Mouse (Mus musculus) hindbrain, embryonic 13.5 days (tissue): ENCODE data around the gene Rbm28. TPM values are rescaled to one million over a fixed set of nuclear protein-coding genes. Genes with fewer than 3 reads are reported as not detected.

Source experiments
- ATAC-seq: fragments of 200-750 bp; cut with Nextera tagmentation; 2 replicates; pipeline ENCODE4 v1.8.0; 2017; ENCODE audit warnings: moderate TSS enrichment; ENCODE audit not compliant: low FRiP score
- H3K27ac ChIP-seq: fragments of 300-500 bp; sonication (generic); 2 replicates; pipeline ENCODE4 v1.5.1; 2015; ENCODE audit warnings: inconsistent platforms, mild to moderate bottlenecking, moderate library complexity
- H3K27me3 ChIP-seq: fragments of 300-500 bp; sonication (generic); 2 replicates; pipeline ENCODE4 v1.6.1; 2015; ENCODE audit warnings: mild to moderate bottlenecking, inconsistent platforms
- H3K36me3 ChIP-seq: fragments of 300-500 bp; sonication (generic); 2 replicates; pipeline ENCODE4 v1.6.1; 2015; ENCODE audit warnings: mild to moderate bottlenecking, inconsistent platforms
- H3K4me1 ChIP-seq: fragments of 300-500 bp; sonication (generic); replicated peaks from 2 replicates; pipeline ENCODE4 v1.6.1; 2015; ENCODE audit warnings: inconsistent platforms
- H3K4me2 ChIP-seq: fragments of 300-500 bp; sonication (generic); 2 replicates; pipeline ENCODE4 v1.6.1; 2015; ENCODE audit warnings: inconsistent platforms, mild to moderate bottlenecking, moderate library complexity
- H3K4me3 ChIP-seq: fragments of 300-500 bp; sonication (generic); 2 replicates; pipeline ENCODE4 v1.5.1; 2015; ENCODE audit warnings: mild to moderate bottlenecking, inconsistent platforms
- H3K9ac ChIP-seq: fragments of 300-500 bp; sonication (generic); 2 replicates; pipeline ENCODE4 v1.6.1; 2015; ENCODE audit warnings: mild to moderate bottlenecking, inconsistent platforms
- H3K9me3 ChIP-seq: fragments of 300-500 bp; sonication (generic); 2 replicates; pipeline ENCODE4 v1.6.1; 2016; ENCODE audit warnings: inconsistent platforms
- WGBS: fragments of 180-500 bp; shearing (Covaris S2); methylation state at CpG from one replicate; pipeline ENCODE4 v1.1.7; 2015; 5-methylcytosine and 5-hydroxymethylcytosine counted together
- polyA plus RNA-seq: library from polyadenylated mRNA; unstranded; fragments of >200 nt; fragmentation: Nextera tagmentation; extraction: Ambion mirVana; gene quantifications from 2 replicates; pipeline ENCODE4 v1.2.1, GENCODE M21; 2015

Rbm28 gene
- polyA plus RNA-seq, 1 experiment from 2014 or later: 41.5 TPM

DNA sequence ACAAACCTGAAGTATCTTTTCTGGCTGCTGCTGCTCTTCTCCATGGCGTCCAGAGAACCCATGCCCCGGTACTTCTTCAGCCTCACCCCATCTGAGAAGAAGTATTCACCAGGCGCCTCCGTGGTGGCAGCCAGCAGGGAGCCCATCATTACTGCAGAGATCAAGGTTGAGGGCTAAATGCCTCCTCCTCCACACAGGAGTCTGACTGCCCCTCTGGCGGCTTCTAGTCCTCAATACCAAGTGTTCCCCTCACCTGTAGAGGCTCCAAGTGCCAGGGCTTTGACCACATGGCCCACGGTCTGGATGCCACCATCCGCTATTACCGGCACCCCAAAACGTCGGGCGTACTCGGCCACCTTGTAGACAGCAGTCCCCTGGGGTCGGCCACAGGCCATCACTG lies 38.3 kb upstream of the Rbm28 start:
- no peak overlapping the region for H3K4me3 ChIP-seq
- H3K36me3 ChIP-seq: peaks cover 68% of the 10 kb centered on the region
- H3K9ac ChIP-seq: no peak overlapping the region
- H3K4me2 ChIP-seq: no peak overlapping the region
- no peak for ATAC-seq
- peaks cover 10% of the 10 kb centered on the region for H3K4me1 ChIP-seq
- no peak overlapping the region for H3K27ac ChIP-seq
- no peaks in the 10 kb centered on the region for H3K9me3 ChIP-seq
- WGBS: 92% methylated on average over 13 of the region's 13 CpGs
- peaks cover 17% of the 10 kb centered on the region; the same call in 1 of the 2 replicates for H3K27me3 ChIP-seq

DNA sequence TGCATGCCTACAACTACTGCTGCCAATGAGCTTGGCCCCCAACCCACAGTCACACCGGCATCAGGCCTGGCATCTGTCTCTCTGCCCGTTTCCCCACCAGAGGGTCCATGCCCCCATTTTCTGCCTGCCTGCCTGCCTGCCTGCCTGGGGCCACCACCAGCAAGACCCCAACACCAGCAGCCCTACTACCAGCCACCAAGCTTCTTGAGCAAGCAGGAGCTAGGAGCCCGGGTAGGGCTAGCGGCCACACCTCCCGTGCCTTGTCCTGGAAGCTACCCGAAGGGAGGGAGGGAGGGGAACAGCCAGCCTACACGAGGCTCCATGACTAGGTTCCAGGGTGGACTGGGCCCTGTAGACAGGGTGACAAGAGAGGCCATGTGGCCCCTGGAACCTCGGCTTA lies 37.2 kb upstream of the Rbm28 start:
- Histone ChIP-seq H3K4me1 (peaks cover 14% of the 10 kb centered on the region), H3K4me2 (no peak overlapping the region), H3K9me3 (no peaks in the 10 kb centered on the region), H3K27me3 (peaks cover 22% of the 10 kb centered on the region; the same call in 1 of the 2 replicates), H3K27ac (no peak overlapping the region), H3K36me3 (peaks cover 65% of the 10 kb centered on the region), H3K9ac (no peak overlapping the region), H3K4me3 (no peak overlapping the region)
- 83% methylated on average over 8 of the region's 8 CpGs for WGBS
- ATAC-seq: no peak

DNA sequence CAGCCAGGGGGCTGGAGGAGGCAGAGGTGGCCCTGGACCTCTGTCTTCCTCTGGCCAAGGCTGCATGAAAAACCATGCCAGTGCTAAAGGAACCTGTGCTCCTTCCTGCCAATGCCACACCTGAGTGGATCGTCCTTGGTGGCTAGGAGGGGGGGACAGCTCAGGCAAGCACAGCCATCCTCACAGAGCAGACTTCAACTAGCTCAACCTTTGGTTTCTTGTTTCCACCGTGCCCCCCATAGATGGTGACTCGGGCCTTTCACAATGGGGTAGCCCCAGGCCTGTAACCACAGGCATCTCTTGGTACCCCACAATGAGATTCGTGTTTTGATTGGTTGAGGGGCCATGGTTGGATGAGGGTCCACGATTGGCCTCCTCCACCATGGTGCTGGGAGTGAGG lies 36.5 kb upstream of the Rbm28 start:
- no peaks in the 10 kb centered on the region for H3K9me3 ChIP-seq
- H3K9ac ChIP-seq: no peak overlapping the region
- H3K27ac ChIP-seq: no peak overlapping the region
- H3K4me3 ChIP-seq: no peak overlapping the region
- no peak overlapping the region for H3K4me2 ChIP-seq
- 93% methylated on average over 5 of the region's 5 CpGs for WGBS
- ATAC-seq: no peak
- peaks cover 59% of the 10 kb centered on the region for H3K36me3 ChIP-seq
- H3K27me3 ChIP-seq: peaks cover 23% of the 10 kb centered on the region; the same call in 1 of the 2 replicates
- H3K4me1 ChIP-seq: peaks cover 14% of the 10 kb centered on the region

DNA sequence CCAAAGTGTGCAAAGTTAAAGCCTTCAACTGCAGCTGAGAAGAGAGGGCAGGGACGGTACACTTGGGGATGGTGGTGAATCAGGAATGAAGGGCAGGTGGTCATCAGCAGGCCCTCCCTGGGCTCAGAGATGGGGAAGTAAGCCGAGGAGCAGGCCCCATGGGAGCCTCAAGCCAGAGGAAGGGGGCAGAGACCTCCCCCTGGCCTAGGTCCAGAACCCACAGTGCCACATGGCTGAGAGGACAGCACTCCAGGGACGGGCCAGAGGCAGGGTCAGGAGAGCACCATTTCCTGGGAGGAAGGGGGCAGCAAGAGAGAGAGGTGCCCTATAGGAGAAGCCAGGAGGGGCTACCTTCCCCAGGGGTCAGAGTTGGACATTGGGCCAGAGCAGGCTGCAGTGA lies 35.7 kb upstream of the Rbm28 start:
- 62% methylated on average over 3 of the region's 3 CpGs for WGBS
- H3K4me1 ChIP-seq: peaks cover 20% of the 10 kb centered on the region
- no peaks in the 10 kb centered on the region for H3K9me3 ChIP-seq
- no peak overlapping the region for H3K4me3 ChIP-seq
- H3K27me3 ChIP-seq: peaks cover 28% of the 10 kb centered on the region; the same call in 1 of the 2 replicates
- H3K27ac ChIP-seq: no peak overlapping the region
- no peak overlapping the region for H3K9ac ChIP-seq
- H3K4me2 ChIP-seq: no peak overlapping the region
- peaks cover 52% of the 10 kb centered on the region for H3K36me3 ChIP-seq
- ATAC-seq: no peak

DNA sequence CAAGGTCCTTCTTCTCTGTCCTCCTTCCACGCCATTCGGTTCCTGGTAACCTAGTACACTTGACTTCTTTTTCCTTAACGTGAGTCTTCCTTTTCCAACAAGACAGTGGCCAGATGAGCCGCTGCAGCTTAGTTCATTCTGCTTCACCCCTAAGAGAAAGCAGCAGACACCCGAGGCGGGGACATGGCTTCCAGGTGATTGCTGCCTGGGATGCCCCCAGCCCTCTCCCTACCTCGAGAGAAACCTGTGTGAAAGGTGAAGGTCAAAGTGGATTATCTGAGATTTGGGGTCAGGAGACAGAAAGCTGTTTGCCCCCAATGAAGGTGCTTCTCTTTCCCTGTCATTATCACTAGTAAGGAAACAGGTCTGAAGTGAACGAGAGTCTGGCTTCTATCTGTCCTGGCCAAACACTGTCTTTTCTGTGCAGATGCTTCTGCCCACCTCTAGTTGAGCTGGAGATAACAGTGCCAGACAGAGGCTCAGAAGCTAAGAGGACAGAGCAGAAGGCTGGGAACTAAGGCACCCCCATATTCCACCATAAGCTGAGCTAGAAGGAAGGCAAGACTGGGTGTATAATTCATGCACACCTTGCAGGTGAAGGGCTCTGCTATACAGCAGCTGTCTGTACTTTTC lies 34.5 kb upstream of the Rbm28 start:
- H3K27me3 ChIP-seq: peaks cover 28% of the 10 kb centered on the region; the same call in 1 of the 2 replicates
- H3K9ac ChIP-seq: peak overlapping the region; percentile 64
- H3K36me3 ChIP-seq: peaks cover 42% of the 10 kb centered on the region
- peaks cover 20% of the 10 kb centered on the region for H3K4me1 ChIP-seq
- 45% methylated on average over 8 of the region's 8 CpGs for WGBS
- no peak overlapping the region for H3K27ac ChIP-seq
- no peaks in the 10 kb centered on the region for H3K9me3 ChIP-seq
- peak overlapping the region; percentile 35 for H3K4me3 ChIP-seq
- peak overlapping the region; percentile 55 for H3K4me2 ChIP-seq
- ATAC-seq: no peak

DNA sequence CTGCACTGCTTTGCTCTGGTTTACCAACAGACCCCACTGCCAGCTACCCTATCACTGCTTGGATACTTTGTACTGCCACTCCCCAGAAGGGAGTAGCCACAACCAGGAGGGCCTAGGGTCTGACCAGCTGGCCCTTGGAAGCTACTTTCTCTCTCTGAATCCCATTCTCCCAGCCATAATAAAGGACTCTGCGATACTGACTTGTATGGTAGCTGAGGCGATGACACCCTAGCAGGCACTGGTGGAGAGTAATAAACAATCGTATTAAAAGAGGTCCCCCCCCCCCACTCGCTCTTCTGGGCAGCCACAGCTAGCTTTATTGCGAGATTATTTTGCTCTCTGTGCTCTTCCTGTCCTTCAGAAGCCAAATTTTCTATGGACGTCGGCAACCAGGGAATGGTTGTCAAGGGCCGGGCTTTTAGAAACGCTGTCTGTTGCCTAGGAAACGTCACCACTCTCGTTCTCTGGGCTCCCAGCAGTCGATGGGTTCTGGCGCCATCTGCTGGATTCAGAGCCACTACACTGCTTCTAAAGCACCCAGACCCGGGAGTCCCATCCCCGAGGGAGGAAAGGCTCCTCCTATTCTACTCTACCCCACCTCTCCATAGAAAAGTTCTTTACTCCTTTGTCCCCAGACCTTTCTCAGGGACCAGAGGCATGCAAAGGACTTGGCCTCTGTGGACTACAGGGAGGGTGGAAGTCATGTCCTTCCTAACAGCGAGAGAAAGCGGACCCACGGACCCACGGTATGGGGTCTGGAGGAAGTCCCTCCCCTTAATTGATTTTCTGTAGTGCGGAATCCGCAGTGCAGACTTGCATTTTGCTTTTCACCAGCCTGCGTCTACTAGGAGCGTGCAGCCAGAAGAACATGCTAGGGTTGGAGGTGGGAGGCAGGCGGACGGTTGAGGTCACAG lies 33.8 kb upstream of the Rbm28 start:
- peak; percentile 86 for ATAC-seq
- Histone ChIP-seq H3K9ac (peak overlapping the region; percentile 64), H3K4me1 (peaks cover 20% of the 10 kb centered on the region), H3K4me3 (peak overlapping the region; percentile 35), H3K36me3 (peaks cover 34% of the 10 kb centered on the region), H3K27me3 (peaks cover 32% of the 10 kb centered on the region; the same call in 1 of the 2 replicates), H3K4me2 (peak overlapping the region; percentile 55), H3K27ac (peak overlapping the region; percentile 42; the same call in 1 of the 2 replicates), H3K9me3 (no peaks in the 10 kb centered on the region)
- WGBS: 9% methylated on average over 25 of the region's 25 CpGs

DNA sequence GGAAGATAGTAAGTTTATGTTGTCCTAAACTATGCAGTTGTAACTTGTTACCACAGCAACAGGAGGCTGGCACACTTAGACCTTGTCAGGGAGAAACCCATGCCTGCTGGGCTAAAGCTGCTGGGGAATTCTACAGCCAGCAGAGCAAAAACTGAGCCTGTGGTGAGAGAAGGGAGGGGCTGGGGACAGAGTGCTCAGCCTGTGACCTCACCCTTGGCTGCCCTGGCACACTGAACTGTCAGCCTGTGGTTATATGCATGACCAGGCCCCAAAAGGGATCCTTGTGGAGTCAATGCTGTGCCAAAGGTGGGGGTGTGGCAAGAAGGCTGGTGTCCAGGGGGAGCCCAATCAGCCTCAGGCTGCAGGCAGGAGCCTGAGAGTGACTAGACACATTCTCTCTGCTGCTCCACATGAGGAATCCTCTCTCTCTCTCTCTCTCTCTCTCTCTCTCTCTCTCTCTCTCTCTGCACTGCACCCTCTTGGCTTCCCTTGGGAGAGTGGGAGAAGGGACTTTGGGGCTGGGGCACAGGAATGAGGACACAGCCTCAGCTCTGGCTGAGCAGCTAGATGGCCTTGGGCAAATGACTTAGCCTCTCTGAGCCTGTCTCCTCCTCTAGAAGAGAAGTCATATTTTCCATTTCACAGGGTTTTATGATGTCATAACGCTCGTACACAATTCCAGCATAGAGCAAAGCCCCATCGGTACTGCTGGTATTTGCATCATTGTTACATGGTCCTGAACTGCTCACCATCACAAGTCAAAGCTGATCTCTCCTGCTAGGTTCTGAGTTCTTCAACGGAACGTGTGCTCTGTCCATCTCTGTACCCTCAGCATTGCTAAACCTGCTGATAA lies 31.3 kb upstream of the Rbm28 start:
- H3K27ac ChIP-seq: no peak overlapping the region
- no peak overlapping the region; the same call in 1 of the 2 replicates for H3K9ac ChIP-seq
- H3K36me3 ChIP-seq: peaks cover 9% of the 10 kb centered on the region
- H3K4me2 ChIP-seq: no peak overlapping the region
- no peak overlapping the region for H3K4me3 ChIP-seq
- H3K9me3 ChIP-seq: no peaks in the 10 kb centered on the region
- peaks cover 20% of the 10 kb centered on the region for H3K4me1 ChIP-seq
- no peak for ATAC-seq
- WGBS: 85% methylated on average over 5 of the region's 5 CpGs
- peaks cover 36% of the 10 kb centered on the region for H3K27me3 ChIP-seq

DNA sequence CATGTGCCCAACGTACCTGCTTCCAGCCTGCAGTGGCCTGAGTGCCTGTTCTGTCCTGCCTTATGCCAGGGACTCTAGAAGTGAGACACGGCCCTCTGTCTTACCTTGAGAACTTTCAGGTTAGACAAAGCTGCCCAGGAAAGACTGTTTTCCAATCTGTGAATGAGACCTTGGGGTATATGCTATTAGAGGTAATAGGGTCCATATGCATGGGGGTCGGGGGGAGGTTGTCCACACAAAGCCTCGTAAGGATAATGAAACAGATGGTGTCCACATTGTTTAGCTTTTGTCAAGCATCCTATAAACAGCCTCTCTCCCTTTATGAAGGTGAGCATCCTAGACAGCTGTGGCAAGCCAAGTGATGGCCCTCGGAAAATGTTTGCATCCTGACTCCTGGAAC lies 30.3 kb upstream of the Rbm28 start:
- H3K27me3 ChIP-seq: peaks cover 27% of the 10 kb centered on the region

DNA sequence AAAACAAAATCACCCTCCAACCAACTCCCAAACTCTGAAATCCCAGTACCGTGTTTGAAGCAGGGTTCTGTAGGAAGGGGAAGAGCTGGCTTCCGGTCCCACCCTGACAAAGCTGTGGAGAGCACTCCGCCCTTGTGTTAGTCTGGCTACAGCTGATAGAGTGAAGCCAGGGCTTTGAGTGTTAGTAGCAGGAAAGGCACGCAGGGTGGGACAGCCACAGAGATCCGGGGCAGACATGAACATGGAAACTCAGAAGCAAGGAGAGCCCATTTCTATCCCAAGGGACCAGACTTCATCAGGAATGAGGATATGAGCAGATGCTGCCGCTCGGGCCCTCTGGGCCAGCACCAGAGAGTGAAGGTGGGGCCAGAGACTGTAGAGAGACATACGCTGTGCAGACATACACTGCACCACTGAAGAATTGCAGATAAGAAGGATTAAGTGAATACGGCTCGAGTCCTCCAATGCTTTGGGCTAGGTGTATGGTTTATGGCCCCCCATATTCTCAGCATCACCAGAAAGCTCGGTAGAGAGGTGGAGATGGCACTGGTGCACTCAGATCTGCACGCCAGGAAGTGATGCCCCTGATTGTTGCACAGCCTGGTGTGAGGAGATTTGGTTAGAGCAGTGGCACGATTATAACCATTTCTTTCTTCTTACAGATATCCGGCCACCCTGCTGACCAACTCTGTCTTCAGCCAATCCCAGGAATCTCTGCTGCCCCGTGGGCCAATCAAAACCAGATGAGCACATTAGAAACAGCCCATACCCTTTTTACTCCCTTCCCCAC lies 29.4 kb upstream of the Rbm28 start:
- peaks cover 19% of the 10 kb centered on the region for H3K27me3 ChIP-seq
- no peak overlapping the region for H3K4me3 ChIP-seq
- no peaks in the 10 kb centered on the region for H3K9me3 ChIP-seq
- WGBS: 82% methylated on average over 15 of the region's 15 CpGs
- no peak for ATAC-seq
- no peak overlapping the region for H3K27ac ChIP-seq
- peaks cover 18% of the 10 kb centered on the region for H3K4me1 ChIP-seq
- H3K36me3 ChIP-seq: no peaks in the 10 kb centered on the region
- 0 out of 2 replicates have a peak overlapping the region, but pooled peaks have one; percentile 35 for H3K9ac ChIP-seq
- H3K4me2 ChIP-seq: no peak overlapping the region

More for the DNA sequence above, 30.3 kb upstream of the Rbm28 start:
- Histone ChIP-seq H3K27ac (no peak overlapping the region), H3K4me2 (no peak overlapping the region), H3K4me3 (no peak overlapping the region), H3K9me3 (no peaks in the 10 kb centered on the region), H3K36me3 (no peaks in the 10 kb centered on the region), H3K9ac (no peak overlapping the region), H3K4me1 (peaks cover 20% of the 10 kb centered on the region)
- no peak for ATAC-seq
- 82% methylated on average over 5 of the region's 5 CpGs for WGBS

DNA sequence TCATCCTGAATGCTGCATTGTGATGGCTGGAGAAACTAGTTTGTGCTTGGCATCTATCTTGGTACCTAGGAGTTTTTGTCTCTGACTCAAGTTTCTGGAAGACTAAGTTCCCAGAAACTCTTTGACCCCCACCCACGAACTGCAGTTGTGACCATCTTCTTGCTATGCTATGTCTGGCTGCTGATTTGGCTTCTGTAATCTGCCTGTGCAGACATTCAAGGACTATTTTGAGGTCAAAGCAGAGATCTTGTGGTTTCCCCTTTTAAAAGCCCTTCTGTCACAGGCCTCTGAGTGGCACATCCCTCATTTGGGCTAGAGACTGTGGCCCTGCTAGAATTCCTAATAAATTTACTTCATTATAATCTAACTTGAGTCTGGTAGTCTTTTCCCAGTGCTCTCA lies 23.1 kb upstream of the Rbm28 start:
- Histone ChIP-seq H3K4me3 (no peak overlapping the region), H3K9ac (no peak overlapping the region), H3K27me3 (peaks cover 3% of the 10 kb centered on the region; the same call in 1 of the 2 replicates), H3K4me1 (no peaks in the 10 kb centered on the region), H3K36me3 (no peaks in the 10 kb centered on the region), H3K9me3 (no peaks in the 10 kb centered on the region), H3K4me2 (no peak overlapping the region), H3K27ac (no peak overlapping the region)
- no peak for ATAC-seq
- WGBS: 72% methylated on average over 1 of the region's 1 CpGs

DNA sequence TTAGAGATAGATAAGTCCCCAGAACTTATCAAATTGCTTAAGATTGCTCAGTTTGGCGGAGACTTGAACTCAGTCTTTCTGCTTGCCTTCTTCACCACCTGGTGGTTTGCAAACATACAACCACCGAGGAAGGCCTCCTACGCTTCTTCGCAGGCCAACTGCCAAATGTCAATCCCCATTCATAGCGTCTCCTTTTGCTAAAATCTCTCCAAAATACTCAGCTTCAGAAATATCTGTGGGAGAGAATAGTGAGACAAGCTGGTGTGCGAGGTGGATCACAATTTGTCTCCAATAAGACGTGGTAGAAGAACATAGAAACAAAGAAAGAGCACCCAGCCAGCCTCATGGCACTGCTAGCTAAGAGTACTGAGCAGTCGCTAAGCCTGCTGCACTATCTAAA lies 15.0 kb upstream of the Rbm28 start:
- WGBS: 50% methylated on average over 8 of the region's 8 CpGs
- peak overlapping the region; percentile 80 for H3K4me2 ChIP-seq
- ATAC-seq: no peak
- H3K27ac ChIP-seq: peak overlapping the region; percentile 93; the same call in 1 of the 2 replicates
- H3K36me3 ChIP-seq: no peaks in the 10 kb centered on the region
- H3K4me1 ChIP-seq: peaks cover 16% of the 10 kb centered on the region
- H3K9me3 ChIP-seq: no peaks in the 10 kb centered on the region
- H3K27me3 ChIP-seq: peaks cover 50% of the 10 kb centered on the region
- H3K4me3 ChIP-seq: peak overlapping the region; percentile 64
- H3K9ac ChIP-seq: peak overlapping the region; percentile 88
